Mouse (Mus musculus): Measurements from ENCODE around the gene Sapcd1. TPM values are rescaled to one million over a fixed set of nuclear protein-coding genes. Genes with fewer than 3 reads are reported as not detected.
A peak's percentile ranks its signal among the peaks of the same experiment; 100 is the strongest.

Sapcd1 gene
- polyA plus RNA-seq, 1 experiment from 2014 or later: 17.2 TPM

DNA sequence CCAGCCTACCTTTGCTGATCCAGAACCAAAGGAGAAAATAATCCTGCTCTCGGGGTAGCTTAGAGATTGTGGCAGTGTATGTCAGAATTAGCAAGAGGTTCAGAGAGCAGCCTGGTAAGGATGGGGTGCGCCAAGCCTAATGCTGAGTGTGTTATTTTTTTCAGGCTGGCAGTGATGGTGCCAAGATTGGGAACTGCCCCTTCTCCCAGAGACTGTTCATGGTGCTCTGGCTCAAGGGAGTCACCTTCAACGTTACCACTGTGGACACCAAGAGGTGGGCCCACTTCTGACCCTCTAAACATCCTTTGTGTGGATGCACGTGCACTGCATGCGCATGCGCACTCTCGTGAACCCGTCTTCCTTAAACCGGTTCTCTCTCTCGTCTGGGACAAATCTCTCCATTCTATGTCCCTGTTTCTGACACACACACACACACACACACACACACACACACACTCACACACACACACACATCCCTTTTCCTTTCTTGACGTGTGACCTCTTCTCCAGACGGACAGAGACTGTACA, 24.5 kb upstream of the Sapcd1 start:
- Histone ChIP-seq H3K4me3 (ENCODE audit: low read depth, low read length) (peak overlapping the region; percentile 54), H3K27ac (ENCODE audit: low read depth) (peak overlapping the region; percentile 99), H3K9me3 (ENCODE audit: low read depth, low read length) (no peaks in the 10 kb centered on the region), H3K9ac (peak overlapping the region; percentile 87), H3K4me1 (ENCODE audit: insufficient read depth) (peaks cover 24% of the 10 kb centered on the region), H3K36me3 (ENCODE audit: insufficient read depth) (peaks cover 52% of the 10 kb centered on the region), H3K27me3 (ENCODE audit: insufficient read depth, low read length) (no peaks in the 10 kb centered on the region), H3K4me2 (peak overlapping the region; percentile 92)
- ATAC-seq (ENCODE audit: insufficient read depth) (no peak), DNase-seq (no peak)
- no peak for TF ChIP-seq CTCF (IDR thresholded peaks at IDR 0.05; ENCODE audit: low read depth)
- WGBS: 71% methylated on average over 12 of the region's 12 CpGs

DNA sequence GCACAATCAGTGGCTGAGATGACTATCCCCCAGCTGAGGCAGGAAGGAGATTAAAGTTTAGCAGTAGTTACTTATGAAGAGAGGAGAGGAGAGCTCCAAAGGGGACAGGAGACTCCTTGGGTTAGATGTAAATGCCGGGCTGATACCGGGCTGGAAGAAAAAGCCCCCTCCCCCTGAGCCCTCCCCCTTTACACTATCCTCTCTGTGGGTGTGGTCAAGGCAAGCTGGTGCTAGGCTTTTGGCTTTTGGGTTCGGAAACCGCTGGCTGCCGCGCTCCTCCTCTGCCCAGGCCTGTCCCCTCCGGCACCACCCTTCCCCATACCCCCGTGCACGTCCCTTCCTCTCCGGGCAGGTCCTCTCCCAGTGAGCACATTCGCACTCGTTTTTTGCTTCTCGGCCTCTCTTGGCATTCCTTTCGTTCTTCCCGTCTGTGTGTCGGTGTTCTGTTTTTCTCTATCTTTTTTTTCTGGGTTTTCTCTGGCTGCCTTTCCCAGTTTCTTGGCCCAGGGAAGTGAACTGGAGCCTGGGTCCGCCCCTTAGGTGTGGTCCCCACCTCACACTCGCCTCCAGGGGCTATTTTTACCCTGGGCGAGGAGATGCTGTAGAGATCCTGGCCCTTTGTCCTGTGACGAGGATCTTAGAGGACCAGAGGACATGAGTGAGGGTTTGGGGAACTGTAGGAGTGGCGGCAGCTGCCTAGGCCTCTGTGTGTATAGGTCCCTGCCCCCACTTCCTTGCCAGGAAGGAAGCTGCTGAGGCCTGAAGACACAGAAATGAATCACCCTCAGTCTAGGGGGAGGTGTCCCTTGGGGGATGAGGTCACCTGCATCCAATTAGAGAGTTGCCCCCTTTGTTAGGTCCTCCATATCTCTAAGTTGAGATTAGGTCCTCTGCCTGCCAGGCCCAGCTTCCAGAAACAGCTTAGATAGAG, 23.6 kb upstream of the Sapcd1 start:
- DNase-seq: peak; percentile 84
- Histone ChIP-seq H3K27ac (ENCODE audit: low read depth) (peak overlapping the region; percentile 99), H3K4me3 (ENCODE audit: low read depth, low read length) (peak overlapping the region; percentile 54), H3K36me3 (ENCODE audit: insufficient read depth) (peaks cover 44% of the 10 kb centered on the region), H3K9ac (peak overlapping the region; percentile 87), H3K4me1 (ENCODE audit: insufficient read depth) (peaks cover 29% of the 10 kb centered on the region), H3K4me2 (peak overlapping the region; percentile 92), H3K9me3 (ENCODE audit: low read depth, low read length) (no peaks in the 10 kb centered on the region), H3K27me3 (ENCODE audit: insufficient read depth, low read length) (no peaks in the 10 kb centered on the region)
- TF ChIP-seq CTCF (IDR thresholded peaks at IDR 0.05; ENCODE audit: low read depth): no peak
- ATAC-seq (ENCODE audit: insufficient read depth): peak; percentile 54
- under 1% methylated on average over 21 of the region's 21 CpGs for WGBS

DNA sequence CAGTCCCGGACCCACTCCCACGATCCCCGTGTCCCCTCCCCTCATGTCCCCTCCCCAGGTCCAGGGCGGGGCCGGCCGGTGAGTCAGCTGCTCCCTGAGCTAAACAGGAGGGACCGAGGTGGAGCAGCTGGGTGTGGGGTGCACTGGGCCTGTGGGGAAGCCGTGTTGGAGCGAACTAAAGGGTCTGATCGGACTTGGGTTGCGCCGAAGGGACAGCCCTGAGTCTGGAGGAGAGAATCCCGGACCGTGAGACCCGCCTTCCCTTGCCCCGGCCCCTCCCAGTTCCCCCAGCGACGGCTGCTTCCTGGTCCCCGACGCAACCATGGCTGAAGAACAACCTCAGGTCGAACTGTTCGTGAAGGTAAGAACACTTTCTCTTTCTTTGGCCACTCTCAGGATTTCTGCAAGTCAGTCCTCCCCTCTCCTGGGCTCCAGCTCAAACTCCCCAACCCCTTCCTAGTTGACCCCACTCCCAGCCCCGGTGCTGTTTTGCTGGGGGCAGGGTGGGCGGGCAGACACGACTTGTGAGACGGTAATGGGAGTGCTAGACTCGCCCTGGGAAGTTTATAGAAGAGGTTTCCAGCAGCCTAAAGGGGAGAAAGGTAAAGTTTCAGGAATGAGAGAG, 22.4 kb upstream of the Sapcd1 start:
- Histone ChIP-seq H3K36me3 (ENCODE audit: insufficient read depth) (peaks cover 32% of the 10 kb centered on the region), H3K9ac (peak overlapping the region; percentile 87), H3K27me3 (ENCODE audit: insufficient read depth, low read length) (no peaks in the 10 kb centered on the region), H3K4me1 (ENCODE audit: insufficient read depth) (peaks cover 29% of the 10 kb centered on the region), H3K4me2 (peak overlapping the region; percentile 92), H3K4me3 (ENCODE audit: low read depth, low read length) (peak overlapping the region; percentile 54), H3K9me3 (ENCODE audit: low read depth, low read length) (no peaks in the 10 kb centered on the region), H3K27ac (ENCODE audit: low read depth) (peak overlapping the region; percentile 99)
- ATAC-seq (ENCODE audit: insufficient read depth) (peak; percentile 41), DNase-seq (peak; percentile 84)
- TF ChIP-seq CTCF (IDR thresholded peaks at IDR 0.05; ENCODE audit: low read depth): no peak
- whole genome bisulfite sequencing: under 1% methylated on average over 27 of the region's 27 CpGs

DNA sequence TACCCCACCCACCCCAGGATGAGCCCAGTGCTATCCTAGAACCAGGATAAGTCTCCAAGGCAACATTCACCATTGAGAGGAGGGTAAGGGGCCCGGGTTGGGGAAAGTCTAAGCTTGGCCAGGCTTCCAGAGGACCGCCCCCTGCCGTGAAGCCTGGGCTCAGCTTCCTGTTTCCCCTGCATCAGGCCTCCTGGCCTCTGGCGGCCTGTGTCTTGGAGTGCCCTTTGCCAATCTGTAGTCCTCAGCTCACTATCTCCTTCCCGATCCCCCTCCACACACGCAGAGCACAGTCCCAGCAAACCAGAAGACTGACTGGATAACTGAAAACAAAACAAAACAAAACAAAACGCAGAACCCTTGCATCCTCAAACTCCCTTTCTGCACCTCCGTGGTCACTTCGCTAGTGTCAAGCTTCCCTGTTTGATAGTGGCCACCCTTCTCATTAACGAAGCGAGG, 21.8 kb upstream of the Sapcd1 start, which contains the start of gene Clic1:
Clic1 (plus strand) TSS at position 406 of the 456 bp plus-strand sequence.
- peak; percentile 31 for ATAC-seq (ENCODE audit: insufficient read depth)
- Histone ChIP-seq H3K27me3 (ENCODE audit: insufficient read depth, low read length) (no peaks in the 10 kb centered on the region), H3K36me3 (ENCODE audit: insufficient read depth) (peaks cover 26% of the 10 kb centered on the region), H3K4me1 (ENCODE audit: insufficient read depth) (peaks cover 29% of the 10 kb centered on the region), H3K9me3 (ENCODE audit: low read depth, low read length) (no peaks in the 10 kb centered on the region), H3K4me3 (ENCODE audit: low read depth, low read length) (peak within 1 kb of the TSS; percentile 54), H3K4me2 (peak within 1 kb of the TSS; percentile 92), H3K27ac (ENCODE audit: low read depth) (peak within 1 kb of the TSS; percentile 99), H3K9ac (peak within 1 kb of the TSS; percentile 87)
- peak; percentile 93 for DNase-seq
- 1% methylated on average over 11 of the region's 11 CpGs for WGBS
- peak; percentile 52 for TF ChIP-seq CTCF (IDR thresholded peaks at IDR 0.05; ENCODE audit: low read depth)

DNA sequence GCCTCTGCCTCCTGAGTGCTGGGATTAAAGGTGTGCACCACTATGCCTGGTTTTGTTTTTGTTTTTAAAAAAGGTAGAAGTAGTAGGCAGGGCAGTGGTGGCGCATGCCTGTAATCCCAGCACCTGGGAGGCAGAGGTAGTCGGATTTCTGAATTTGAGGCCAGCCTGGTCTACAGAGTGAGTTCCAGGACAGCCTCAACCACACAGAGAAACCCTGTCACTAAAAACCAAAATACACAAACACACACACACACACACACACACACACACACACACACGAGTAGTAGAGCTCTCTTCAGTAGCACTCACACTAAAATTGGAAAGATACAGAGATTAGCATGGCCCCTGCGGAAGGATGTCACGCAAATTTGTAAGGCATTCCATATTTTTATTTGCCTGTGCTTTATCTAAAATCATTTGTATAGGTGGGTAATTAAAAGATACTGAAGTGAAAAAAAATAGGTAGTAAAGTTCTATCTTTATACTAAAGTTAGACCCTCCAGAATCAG, 21.2 kb upstream of the Sapcd1 start:
- Histone ChIP-seq H3K4me2 (peak overlapping the region; percentile 92), H3K4me3 (ENCODE audit: low read depth, low read length) (peak overlapping the region; percentile 54; the same call in 1 of the 2 replicates)

DNA sequence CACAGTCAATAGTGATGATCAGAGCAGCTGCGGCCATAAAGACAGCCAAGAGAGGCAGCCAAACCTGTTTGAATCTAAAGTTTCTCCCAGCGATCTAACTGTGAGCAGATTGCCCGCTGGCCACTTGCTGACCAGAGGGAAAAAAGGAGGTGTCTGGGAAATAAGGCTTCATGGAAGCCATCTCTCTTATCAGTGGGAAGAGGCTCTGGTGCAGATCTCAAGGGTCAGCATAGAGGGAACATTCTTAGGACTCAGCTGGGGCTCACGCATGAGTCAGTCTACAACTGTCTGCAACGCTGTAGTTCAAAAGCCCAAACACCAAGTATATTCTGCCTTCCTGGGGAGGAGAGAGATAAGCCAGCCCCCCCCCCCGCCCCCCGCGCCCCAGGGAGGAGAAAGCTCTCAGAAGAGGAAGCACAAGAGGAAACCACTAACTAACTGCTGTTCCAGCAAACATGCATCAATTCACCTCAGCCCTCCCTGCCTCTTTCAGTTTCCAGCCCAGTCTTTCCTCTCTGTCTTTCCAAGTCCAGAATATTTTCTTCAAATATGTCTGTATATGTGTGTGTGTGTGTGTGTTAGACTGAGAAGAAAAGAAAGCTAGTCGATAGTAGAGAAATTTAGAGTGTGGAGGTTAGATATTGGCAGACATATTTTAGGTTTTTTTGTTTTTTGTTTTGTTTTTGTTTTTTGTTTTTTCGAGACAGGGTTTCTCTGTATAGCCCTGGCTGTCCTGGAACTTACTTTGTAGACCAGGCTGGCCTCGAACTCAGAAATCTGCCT, 20.5 kb upstream of the Sapcd1 start:
- DNase-seq (peak; percentile 46), ATAC-seq (ENCODE audit: insufficient read depth) (no peak)
- TF ChIP-seq CTCF (IDR thresholded peaks at IDR 0.05; ENCODE audit: low read depth): no peak
- Histone ChIP-seq H3K4me2 (peak overlapping the region; percentile 99), H3K9ac (peak overlapping the region; percentile 6; the same call in 1 of the 2 replicates), H3K9me3 (ENCODE audit: low read depth, low read length) (no peaks in the 10 kb centered on the region), H3K4me1 (ENCODE audit: insufficient read depth) (peaks cover 29% of the 10 kb centered on the region), H3K27ac (ENCODE audit: low read depth) (peak overlapping the region; percentile 99), H3K36me3 (ENCODE audit: insufficient read depth) (peaks cover 13% of the 10 kb centered on the region), H3K27me3 (ENCODE audit: insufficient read depth, low read length) (no peaks in the 10 kb centered on the region), H3K4me3 (ENCODE audit: low read depth, low read length) (no peak overlapping the region)
- 23% methylated on average over 11 of the region's 11 CpGs for WGBS

More for the DNA sequence above, 21.2 kb upstream of the Sapcd1 start:
- Histone ChIP-seq H3K27ac (ENCODE audit: low read depth) (peak overlapping the region; percentile 99), H3K9ac (no peak overlapping the region), H3K4me1 (ENCODE audit: insufficient read depth) (peaks cover 29% of the 10 kb centered on the region), H3K36me3 (ENCODE audit: insufficient read depth) (peaks cover 20% of the 10 kb centered on the region), H3K9me3 (ENCODE audit: low read depth, low read length) (no peaks in the 10 kb centered on the region), H3K27me3 (ENCODE audit: insufficient read depth, low read length) (no peaks in the 10 kb centered on the region)
- DNase-seq (no peak), ATAC-seq (ENCODE audit: insufficient read depth) (no peak)
- TF ChIP-seq CTCF (IDR thresholded peaks at IDR 0.05; ENCODE audit: low read depth): no peak
- 63% methylated on average over 5 of the region's 5 CpGs for WGBS

All from lung, embryonic 14.5 days (tissue).